Mouse (Mus musculus) G1E (cell line): Measurements from ENCODE around the gene Gcnt3.

Experiments used
- CTCF ChIP-seq: IDR thresholded peaks from 2 replicates; pipeline ENCODE4 v1.5.1; 2012; ENCODE audit warnings: low read depth, low read length, inconsistent platforms, mixed read lengths
- POLR2AphosphoS5 ChIP-seq: IDR thresholded peaks from 2 replicates; pipeline ENCODE4 v1.6.1; 2012; ENCODE audit warnings: low read depth, low read length, inconsistent platforms; ENCODE audit not compliant: insufficient replicate concordance
- TAL1 ChIP-seq: conservative IDR thresholded peaks from 2 replicates; pipeline ENCODE4 v1.6.1; 2012; ENCODE audit warnings: low read depth, low read length, inconsistent platforms, mixed read lengths

- TF ChIP-seq POLR2AphosphoS5 (no peak), CTCF (no peak), TAL1 (no peak)
Observed at GRCm38 (mm10) chr9:70049839-70050238, 12.0 kb upstream of the Gcnt3 start.
